Mouse (Mus musculus) neural tube, embryonic 14.5 days (tissue): ENCODE data around the gene Arhgef19. TPM values are rescaled to one million over a fixed set of nuclear protein-coding genes. Genes with fewer than 3 reads are reported as not detected.

ENCODE experiments used
- ATAC-seq: fragments of 200-750 bp; cut with Nextera tagmentation; 2 replicates; pipeline ENCODE4 v1.8.0; 2017; ENCODE audit warnings: low read depth, mild to moderate bottlenecking, moderate TSS enrichment, moderate library complexity
- H3K27ac ChIP-seq: fragments of 300-500 bp; sonication (generic); 2 replicates; pipeline ENCODE4 v1.5.1; 2014; ENCODE audit warnings: low read depth, mild to moderate bottlenecking, control low read depth, low read length, moderate library complexity, mixed read lengths
- H3K27me3 ChIP-seq: fragments of 300-500 bp; sonication (generic); 2 replicates; pipeline ENCODE4 v1.6.1; 2014; ENCODE audit warnings: low read length; ENCODE audit not compliant: control insufficient read depth, insufficient read depth
- H3K36me3 ChIP-seq: fragments of 300-500 bp; sonication (generic); 2 replicates; pipeline ENCODE4 v1.6.1; 2014; ENCODE audit warnings: low read length, mixed read lengths; ENCODE audit not compliant: control insufficient read depth, insufficient read depth
- H3K4me1 ChIP-seq: fragments of 300-500 bp; sonication (generic); 2 replicates; pipeline ENCODE4 v1.6.1; 2014; ENCODE audit warnings: low read length; ENCODE audit not compliant: control insufficient read depth, insufficient read depth
- H3K4me2 ChIP-seq: fragments of 300-500 bp; sonication (generic); 2 replicates; pipeline ENCODE4 v1.6.1; 2014; ENCODE audit warnings: mild to moderate bottlenecking, low read depth, low read length, control low read depth
- H3K4me3 ChIP-seq: fragments of 300-500 bp; sonication (generic); 2 replicates; pipeline ENCODE4 v1.5.1; 2014; ENCODE audit warnings: low read depth, low read length, control low read depth, mixed read lengths
- H3K9ac ChIP-seq: fragments of 300-500 bp; sonication (generic); replicated peaks from 2 replicates; pipeline ENCODE4 v1.6.1; 2014; ENCODE audit warnings: low read depth, mild to moderate bottlenecking, control low read depth, low read length, mixed read lengths
- H3K9me3 ChIP-seq: fragments of 300-500 bp; sonication (generic); 2 replicates; pipeline ENCODE4 v1.6.1; 2016; ENCODE audit warnings: low read length; ENCODE audit not compliant: control insufficient read depth
- WGBS: fragments of 180-500 bp; shearing (Covaris S2); extraction: QIAGEN DNeasy Blood & Tissue Kit; methylation state at CpG from one replicate; pipeline ENCODE4 v1.1.7; 2014; 5-methylcytosine and 5-hydroxymethylcytosine counted together
- polyA plus RNA-seq: library from polyadenylated mRNA; unstranded; fragments of >200 nt; fragmentation: Nextera tagmentation; extraction: Ambion mirVana; gene quantifications from 2 replicates; pipeline ENCODE4 v1.2.1, GENCODE M21; 2014

Arhgef19 gene
- polyA plus RNA-seq, 1 experiment from 2014 or later: 0.68 TPM

- Histone ChIP-seq H3K36me3 (no peaks in the 10 kb centered on the region), H3K4me2 (no peak overlapping the region), H3K9ac (no peak overlapping the region), H3K27me3 (no peaks in the 10 kb centered on the region), H3K9me3 (no peaks in the 10 kb centered on the region), H3K27ac (no peak overlapping the region), H3K4me1 (peaks cover 20% of the 10 kb centered on the region), H3K4me3 (no peak overlapping the region)
- no peak; the same call in 1 of the 2 replicates for ATAC-seq
- WGBS: 13% methylated on average over 8 of the region's 8 CpGs
Measured at GRCm38 (mm10) chr4:141283879-141284411, 44.6 kb downstream of the Arhgef19 start.

GRCm38 (mm10) chr4:141284486-141284885 is 45.2 kb downstream of the Arhgef19 start:
- no peak overlapping the region for H3K4me2 ChIP-seq
- 66% methylated on average over 3 of the region's 3 CpGs for WGBS

GRCm38 (mm10) chr4:141285128-141285527 is 45.8 kb downstream of the Arhgef19 start:
- ATAC-seq: no peak
- Histone ChIP-seq H3K9ac (no peak overlapping the region), H3K9me3 (no peaks in the 10 kb centered on the region), H3K36me3 (no peaks in the 10 kb centered on the region), H3K4me1 (peaks cover 20% of the 10 kb centered on the region), H3K27ac (no peak overlapping the region), H3K27me3 (no peaks in the 10 kb centered on the region; the same call in 1 of the 2 replicates), H3K4me2 (no peak overlapping the region), H3K4me3 (no peak overlapping the region)
- WGBS: 15% methylated on average over 8 of the region's 8 CpGs

More at GRCm38 (mm10) chr4:141284486-141284885, 45.2 kb downstream of the Arhgef19 start:
- Histone ChIP-seq H3K4me1 (peaks cover 20% of the 10 kb centered on the region), H3K27ac (no peak overlapping the region), H3K4me3 (no peak overlapping the region), H3K27me3 (no peaks in the 10 kb centered on the region; the same call in 1 of the 2 replicates), H3K36me3 (no peaks in the 10 kb centered on the region), H3K9me3 (no peaks in the 10 kb centered on the region), H3K9ac (no peak overlapping the region)
- ATAC-seq: no peak

- peaks cover under 1% of the 10 kb centered on the region; the same call in 1 of the 2 replicates for H3K27me3 ChIP-seq
- no peak for ATAC-seq
- H3K4me3 ChIP-seq: no peak overlapping the region
- H3K9me3 ChIP-seq: no peaks in the 10 kb centered on the region
- no peaks in the 10 kb centered on the region for H3K36me3 ChIP-seq
- 9% methylated on average over 20 of the region's 20 CpGs for WGBS
- no peak overlapping the region for H3K4me2 ChIP-seq
- no peak overlapping the region for H3K9ac ChIP-seq
- peaks cover 26% of the 10 kb centered on the region for H3K4me1 ChIP-seq
- no peak overlapping the region for H3K27ac ChIP-seq
Measured at GRCm38 (mm10) chr4:141286860-141287517, 47.7 kb downstream of the Arhgef19 start.

- no peak for ATAC-seq
- no peak overlapping the region for H3K4me3 ChIP-seq
- H3K4me1 ChIP-seq: peaks cover 26% of the 10 kb centered on the region
- H3K9me3 ChIP-seq: no peaks in the 10 kb centered on the region
- H3K9ac ChIP-seq: no peak overlapping the region
- H3K36me3 ChIP-seq: no peaks in the 10 kb centered on the region
- peaks cover 6% of the 10 kb centered on the region; the same call in 1 of the 2 replicates for H3K27me3 ChIP-seq
- no peak overlapping the region for H3K4me2 ChIP-seq
- no peak overlapping the region for H3K27ac ChIP-seq
- WGBS: 16% methylated on average over 15 of the region's 15 CpGs
Measured at GRCm38 (mm10) chr4:141287518-141288004, 48.3 kb downstream of the Arhgef19 start.

- Histone ChIP-seq H3K9me3 (no peaks in the 10 kb centered on the region), H3K4me1 (peaks cover 26% of the 10 kb centered on the region), H3K9ac (no peak overlapping the region), H3K4me3 (no peak overlapping the region), H3K27me3 (peaks cover 6% of the 10 kb centered on the region; the same call in 1 of the 2 replicates), H3K4me2 (no peak overlapping the region), H3K36me3 (no peaks in the 10 kb centered on the region), H3K27ac (no peak overlapping the region)
- no peak for ATAC-seq
- WGBS: 25% methylated on average over 8 of the region's 8 CpGs
Measured at GRCm38 (mm10) chr4:141288152-141288551, 48.9 kb downstream of the Arhgef19 start.

- Histone ChIP-seq H3K9me3 (no peaks in the 10 kb centered on the region), H3K27ac (no peak overlapping the region), H3K4me1 (peaks cover 19% of the 10 kb centered on the region), H3K27me3 (peaks cover 12% of the 10 kb centered on the region; the same call in 1 of the 2 replicates), H3K36me3 (no peaks in the 10 kb centered on the region), H3K9ac (peak overlapping the region; percentile 52), H3K4me3 (peak overlapping the region; percentile 32), H3K4me2 (peak overlapping the region; percentile 72)
- WGBS: 1% methylated on average over 43 of the region's 47 CpGs
- ATAC-seq: no peak
Measured at GRCm38 (mm10) chr4:141291571-141292375, 52.5 kb downstream of the Arhgef19 start.

- H3K4me1 ChIP-seq: peaks cover 7% of the 10 kb centered on the region; the same call in 1 of the 2 replicates
- ATAC-seq: no peak
- H3K27me3 ChIP-seq: peaks cover 20% of the 10 kb centered on the region; the same call in 1 of the 2 replicates
- no peaks in the 10 kb centered on the region for H3K36me3 ChIP-seq
- no peak overlapping the region for H3K27ac ChIP-seq
- no peak overlapping the region for H3K4me2 ChIP-seq
- no peak overlapping the region for H3K9ac ChIP-seq
- WGBS: 9% methylated on average over 8 of the region's 15 CpGs
- no peak overlapping the region for H3K4me3 ChIP-seq
- H3K9me3 ChIP-seq: no peaks in the 10 kb centered on the region
Measured at GRCm38 (mm10) chr4:141295774-141296186, 56.5 kb downstream of the Arhgef19 start.
